Mouse (Mus musculus): Measurements from ENCODE around the gene Ddx20. TPM values are rescaled to one million over a fixed set of nuclear protein-coding genes. Genes with fewer than 3 reads are reported as not detected.

Gene Ddx20
- polyA plus RNA-seq, 1 experiment = 2.7 TPM

DNA sequence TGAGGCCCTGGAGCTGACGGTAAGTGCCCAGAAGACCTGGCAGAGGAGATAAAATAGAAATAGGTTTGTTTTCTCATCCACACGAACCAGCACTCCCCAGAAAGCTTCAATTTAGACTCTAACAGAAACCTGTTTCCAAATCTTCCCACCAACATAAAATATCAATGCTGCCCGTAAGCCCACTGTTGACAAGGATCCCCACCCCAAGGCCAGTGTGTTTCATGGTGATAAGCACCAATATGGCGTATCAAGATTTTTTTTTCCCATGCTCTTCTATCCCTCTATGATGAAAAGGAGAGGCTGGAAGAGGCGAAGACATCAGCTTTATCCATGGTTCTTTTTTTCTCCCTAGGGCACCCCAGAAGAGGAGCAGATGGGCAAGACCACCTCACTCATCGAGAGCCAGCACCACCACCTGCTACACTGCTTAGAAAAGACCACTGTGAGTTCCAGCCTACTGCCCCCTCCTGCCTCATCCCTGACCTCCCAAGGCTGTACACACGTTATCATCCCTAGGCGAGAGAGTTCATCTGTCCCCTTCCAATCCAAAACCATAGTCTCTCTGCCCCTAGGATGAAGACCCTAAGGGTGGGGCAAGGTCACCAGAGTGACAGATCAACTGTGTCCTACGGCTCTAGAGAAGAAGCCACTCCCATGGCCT, 22.1 kb downstream of the Ddx20 start:
- Histone ChIP-seq H3K4me3 (ENCODE audit: insufficient read depth, low read depth, low read length) (no peak overlapping the region), H3K27ac (replicated peaks; ENCODE audit: low read depth, low read length) (no peak overlapping the region), H3K4me1 (ENCODE audit: control insufficient read depth, insufficient read depth, insufficient read length, low read length) (no peaks in the 10 kb centered on the region)

DNA sequence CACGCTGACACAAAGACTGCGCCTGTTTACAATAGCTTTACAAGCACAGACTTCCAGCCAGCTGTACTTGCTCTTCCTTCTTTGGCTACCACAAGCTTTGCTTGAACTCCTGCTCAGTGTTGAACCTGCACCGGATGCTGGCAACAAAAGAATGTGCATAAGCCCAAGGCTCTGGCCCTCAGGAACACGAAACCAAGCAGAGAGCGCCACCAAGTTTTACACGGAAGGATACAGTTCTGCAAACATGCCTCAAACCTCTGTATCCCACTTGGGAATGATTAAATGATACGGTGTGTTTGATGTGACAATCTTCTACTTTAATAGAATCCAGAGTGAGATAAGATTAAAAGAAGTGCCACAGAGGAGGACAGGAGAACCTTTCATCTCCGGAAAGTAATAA, 24.3 kb downstream of the Ddx20 start:
- Histone ChIP-seq H3K27ac (replicated peaks; ENCODE audit: low read depth, low read length) (no peak overlapping the region), H3K4me3 (ENCODE audit: insufficient read depth, low read depth, low read length) (no peak overlapping the region), H3K4me1 (ENCODE audit: control insufficient read depth, insufficient read depth, insufficient read length, low read length) (no peaks in the 10 kb centered on the region)

DNA sequence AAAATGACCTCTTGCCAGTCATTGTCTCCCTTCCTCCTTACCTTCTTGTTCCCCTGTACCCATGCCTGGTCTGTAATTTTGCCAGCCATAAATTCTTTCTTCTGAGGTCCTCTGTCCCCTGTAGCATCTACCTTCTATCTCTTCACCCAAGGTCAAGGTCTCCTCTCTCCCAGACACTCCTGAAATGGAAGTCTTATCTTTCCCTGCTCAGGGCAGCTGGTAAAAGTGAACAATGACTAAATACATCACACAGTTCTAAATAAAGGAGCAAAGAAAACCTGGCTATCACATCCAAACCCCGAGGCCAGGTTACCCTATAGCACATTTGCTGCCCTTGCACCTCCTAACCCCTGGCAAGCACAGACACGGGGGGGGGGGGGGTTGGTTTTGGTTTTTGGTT, 26.8 kb downstream of the Ddx20 start:
- no peak overlapping the region for H3K27ac ChIP-seq (replicated peaks; ENCODE audit: low read depth, low read length)
- H3K4me1 ChIP-seq (ENCODE audit: control insufficient read depth, insufficient read depth, insufficient read length, low read length) = no peaks in the 10 kb centered on the region
- no peak overlapping the region for H3K4me3 ChIP-seq (ENCODE audit: insufficient read depth, low read depth, low read length)

DNA sequence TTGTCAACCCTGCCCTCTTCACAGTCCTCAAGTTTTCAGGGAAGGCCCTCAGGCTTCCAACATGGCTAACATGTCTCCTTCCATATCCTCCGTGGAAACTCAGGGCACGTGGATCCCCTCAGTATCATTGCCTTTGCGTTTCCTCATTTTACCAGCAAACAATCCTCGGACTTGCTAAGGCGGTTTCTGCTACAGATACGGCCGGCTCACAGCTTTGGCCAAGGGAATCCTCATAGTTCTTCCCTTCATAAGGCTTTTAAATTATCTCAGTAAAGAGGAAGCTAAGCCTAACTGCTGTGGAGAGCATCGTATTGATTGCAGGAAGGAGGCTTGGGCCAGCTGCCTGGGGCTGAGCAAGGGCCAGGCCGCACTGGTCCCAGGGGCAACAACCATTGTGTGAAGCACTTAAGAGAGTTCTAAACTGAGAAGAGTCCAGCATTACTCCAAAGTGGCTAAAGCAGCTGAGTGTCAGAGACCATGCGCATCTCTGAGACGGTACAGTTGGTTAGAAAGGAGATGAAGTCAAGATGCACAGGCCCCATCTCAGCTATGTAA, 32.3 kb downstream of the Ddx20 start:
- Histone ChIP-seq H3K27ac (replicated peaks; ENCODE audit: low read depth, low read length) (no peak overlapping the region), H3K4me1 (ENCODE audit: control insufficient read depth, insufficient read depth, insufficient read length, low read length) (no peaks in the 10 kb centered on the region)

DNA sequence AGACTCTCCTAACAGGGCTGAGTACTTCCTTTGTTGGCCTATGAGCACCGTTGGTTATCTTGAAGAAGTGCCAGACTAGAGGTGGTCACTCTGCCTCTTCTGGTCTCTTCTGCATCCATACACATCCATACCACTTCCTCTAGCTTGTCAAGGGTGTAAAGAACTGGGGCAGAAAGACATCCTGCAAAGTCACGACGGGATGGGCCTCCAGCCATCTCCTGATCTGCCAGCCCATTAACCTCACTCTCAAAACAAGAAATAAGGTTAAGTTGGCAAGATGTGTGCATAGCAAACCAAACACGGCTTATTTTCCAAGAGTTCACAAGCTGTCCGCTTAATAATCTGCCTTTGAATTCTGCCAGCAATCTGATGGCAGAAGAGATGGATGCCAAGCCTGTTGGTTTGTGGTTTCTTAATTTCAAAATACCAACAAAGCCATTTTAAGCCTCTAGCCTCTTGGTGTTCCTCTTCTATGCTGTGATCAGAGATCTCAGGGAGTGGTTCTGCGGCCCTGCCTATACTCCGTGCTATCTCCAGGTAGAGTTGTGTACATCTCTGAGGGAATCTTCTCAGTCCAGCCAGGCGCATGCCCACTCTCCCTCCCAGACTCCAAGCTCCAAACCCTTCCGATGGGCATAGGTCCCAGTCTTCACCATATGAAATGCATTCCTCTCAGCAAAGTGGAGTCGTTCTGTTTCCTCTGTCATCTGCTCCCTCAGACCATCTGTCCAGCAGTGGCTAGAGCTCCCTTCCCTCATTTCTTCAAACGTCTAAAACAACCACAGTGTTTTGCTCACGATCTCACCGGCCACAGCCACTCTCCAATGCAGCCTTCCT, 33.6 kb downstream of the Ddx20 start:
- H3K4me1 ChIP-seq (ENCODE audit: control insufficient read depth, insufficient read depth, insufficient read length, low read length) = no peaks in the 10 kb centered on the region

More for the DNA sequence above, 32.3 kb downstream of the Ddx20 start:
- H3K4me3 ChIP-seq (ENCODE audit: insufficient read depth, low read depth, low read length) = no peak overlapping the region

DNA sequence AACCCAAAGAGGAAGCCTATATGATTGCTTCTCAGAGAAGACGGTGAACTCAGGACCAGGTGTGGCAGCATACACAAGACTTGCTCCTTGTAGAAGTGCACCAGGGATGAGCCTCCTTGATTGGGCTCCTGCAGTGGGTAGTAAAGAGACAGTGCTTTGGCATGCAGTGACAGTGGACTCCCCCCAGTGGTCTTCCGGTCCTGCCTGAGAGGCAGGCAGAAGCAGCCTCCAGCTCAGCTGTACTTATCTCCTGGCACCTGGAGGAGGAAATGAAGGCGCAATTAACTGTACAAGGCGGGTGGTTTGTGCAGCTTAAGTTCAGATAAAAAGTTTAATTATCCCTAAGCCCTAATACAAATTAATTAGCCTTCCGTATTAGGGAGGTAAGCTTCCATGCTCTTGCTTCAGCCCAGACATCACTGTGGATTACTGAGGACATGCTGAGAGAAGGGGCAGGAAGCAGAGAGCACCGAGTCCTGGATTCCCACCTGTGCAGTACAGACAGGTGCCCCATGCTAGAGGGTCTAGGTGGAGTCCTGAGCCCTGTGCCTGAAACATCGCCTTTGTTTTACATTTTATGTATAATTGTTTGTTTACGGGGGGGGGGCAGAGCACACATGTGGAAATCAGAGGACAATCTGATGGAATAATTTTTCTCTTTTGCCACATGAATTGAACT, 38.3 kb downstream of the Ddx20 start:
- no peaks in the 10 kb centered on the region for H3K4me1 ChIP-seq (ENCODE audit: control insufficient read depth, insufficient read depth, insufficient read length, low read length)

More for the DNA sequence above, 33.6 kb downstream of the Ddx20 start:
- H3K27ac ChIP-seq (replicated peaks; ENCODE audit: low read depth, low read length) = no peak overlapping the region
- H3K4me3 ChIP-seq (ENCODE audit: insufficient read depth, low read depth, low read length) = no peak overlapping the region

DNA sequence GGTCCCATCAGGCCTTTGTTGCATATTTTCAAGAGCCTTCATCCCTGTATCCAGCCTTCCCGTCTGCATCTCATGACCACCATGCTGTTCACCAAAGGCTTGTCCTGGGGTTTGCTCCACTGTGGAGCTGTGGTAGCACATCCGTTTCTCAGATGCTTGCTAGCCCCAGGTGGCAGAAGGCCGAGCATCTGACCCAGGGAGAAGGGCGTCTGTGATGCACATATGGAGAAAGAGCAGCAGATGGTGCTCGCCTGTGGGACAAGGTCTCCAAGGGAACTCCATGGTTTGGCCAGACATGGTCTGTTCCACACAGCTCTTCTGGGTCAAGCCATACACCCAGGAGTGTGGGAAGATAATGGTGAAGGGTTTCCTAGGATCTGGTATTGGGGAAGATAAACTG, 43.8 kb downstream of the Ddx20 start:
- no peak overlapping the region for H3K4me3 ChIP-seq (ENCODE audit: insufficient read depth, low read depth, low read length)
- no peaks in the 10 kb centered on the region for H3K4me1 ChIP-seq (ENCODE audit: control insufficient read depth, insufficient read depth, insufficient read length, low read length)
- H3K27ac ChIP-seq (replicated peaks; ENCODE audit: low read depth, low read length) = no peak overlapping the region

More for the DNA sequence above, 38.3 kb downstream of the Ddx20 start:
- Histone ChIP-seq H3K27ac (replicated peaks; ENCODE audit: low read depth, low read length) (no peak overlapping the region), H3K4me3 (ENCODE audit: insufficient read depth, low read depth, low read length) (no peak overlapping the region)

DNA sequence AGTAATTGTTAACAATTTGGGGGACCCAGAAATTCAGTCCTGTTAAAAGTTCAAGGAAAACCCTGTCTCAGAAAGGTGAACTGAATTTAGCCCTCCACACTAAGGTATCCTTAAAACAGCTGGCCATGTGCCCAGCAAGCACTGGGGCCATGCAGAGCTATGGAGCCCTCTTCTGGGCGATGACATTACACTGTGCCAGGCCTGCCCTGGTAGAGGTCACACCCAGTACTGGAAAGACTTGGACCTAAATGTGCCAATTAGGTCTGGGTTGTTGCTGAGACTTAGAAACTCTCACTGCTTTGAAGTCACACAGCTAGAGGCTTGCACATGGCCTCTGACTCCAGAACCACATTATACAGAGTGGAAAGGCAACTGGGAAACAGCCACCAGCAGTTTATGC, 45.2 kb downstream of the Ddx20 start:
- Histone ChIP-seq H3K27ac (replicated peaks; ENCODE audit: low read depth, low read length) (no peak overlapping the region), H3K4me3 (ENCODE audit: insufficient read depth, low read depth, low read length) (no peak overlapping the region), H3K4me1 (ENCODE audit: control insufficient read depth, insufficient read depth, insufficient read length, low read length) (no peaks in the 10 kb centered on the region)

DNA sequence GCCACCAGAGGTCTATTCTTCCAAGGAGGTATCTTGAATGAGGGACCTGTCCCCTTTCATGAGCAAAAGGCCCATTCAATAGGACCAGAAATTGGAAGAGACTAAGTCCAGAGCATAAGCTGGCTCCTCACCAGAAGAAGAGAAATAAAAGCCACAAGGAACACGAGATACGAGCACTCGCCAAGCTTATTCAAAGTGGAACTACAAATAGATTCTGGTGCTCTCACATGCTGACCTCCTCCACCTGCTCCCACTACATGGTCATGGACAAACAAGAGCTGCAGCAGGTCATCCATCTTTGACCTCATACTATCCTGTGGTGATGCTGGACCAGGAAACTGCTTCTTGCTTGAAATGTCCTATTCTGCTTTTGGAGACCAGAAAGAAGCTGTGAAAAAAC, 54.4 kb downstream of the Ddx20 start:
- no peak overlapping the region for H3K4me3 ChIP-seq (ENCODE audit: insufficient read depth, low read depth, low read length)
- H3K27ac ChIP-seq (replicated peaks; ENCODE audit: low read depth, low read length) = no peak overlapping the region
- H3K4me1 ChIP-seq (ENCODE audit: control insufficient read depth, insufficient read depth, insufficient read length, low read length) = no peaks in the 10 kb centered on the region

DNA sequence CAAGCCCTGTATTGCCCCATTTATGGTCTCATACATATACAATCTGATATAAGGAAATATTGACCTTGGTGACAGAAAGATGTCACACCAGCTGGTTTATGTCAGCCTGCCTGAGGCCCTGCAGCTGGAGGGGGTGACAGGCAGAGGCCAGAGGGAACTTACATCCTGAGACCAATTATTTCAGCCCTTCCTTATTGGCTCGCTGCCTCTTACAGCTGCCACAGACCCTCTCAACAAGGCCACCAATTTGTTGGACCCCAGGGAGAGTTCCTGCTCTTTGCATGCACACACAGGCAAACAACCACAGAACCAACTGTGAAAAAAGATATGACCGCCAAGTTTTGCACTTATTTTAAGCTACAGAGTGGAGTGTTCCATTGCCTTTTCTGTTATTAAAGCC, 55.1 kb downstream of the Ddx20 start:
- Histone ChIP-seq H3K27ac (replicated peaks; ENCODE audit: low read depth, low read length) (no peak overlapping the region), H3K4me3 (ENCODE audit: insufficient read depth, low read depth, low read length) (no peak overlapping the region), H3K4me1 (ENCODE audit: control insufficient read depth, insufficient read depth, insufficient read length, low read length) (no peaks in the 10 kb centered on the region)

Other genes with a start within 250 kb of the Ddx20 start
- gene Kcnd3, start 235.2 kb downstream of the Ddx20 start, polyA plus RNA-seq (2012; ENCODE audit: insufficient read depth, insufficient read length, missing spikeins) = 0.28 and 0.42 TPM in 2 replicates
- 1.3 and 3.7 TPM in 2 replicates for gene Inka2, start 17.0 kb upstream of the Ddx20 start, polyA plus RNA-seq (2012; ENCODE audit: insufficient read depth, insufficient read length, missing spikeins)
- gene Rap1a, start 113.8 kb upstream of the Ddx20 start, polyA plus RNA-seq (2012; ENCODE audit: insufficient read depth, insufficient read length, missing spikeins) = 103 and 111 TPM in 2 replicates
- not detected in 2 replicates for gene Adora3, start 183.3 kb upstream of the Ddx20 start, polyA plus RNA-seq (2012; ENCODE audit: insufficient read depth, insufficient read length, missing spikeins)
- gene Tmigd3, start 183.3 kb upstream of the Ddx20 start, polyA plus RNA-seq (2012; ENCODE audit: insufficient read depth, insufficient read length, missing spikeins) = not detected in 2 replicates
- gene I830077J02Rik, start 245.1 kb upstream of the Ddx20 start, polyA plus RNA-seq (2012; ENCODE audit: insufficient read depth, insufficient read length, missing spikeins) = 2.4 and 4.1 TPM in 2 replicates

All from brown adipose tissue, adult 24 weeks (tissue).